Mouse (Mus musculus): ENCODE data around the gene Mical2. TPM values are rescaled to one million over a fixed set of nuclear protein-coding genes. Genes with fewer than 3 reads are reported as not detected.

Gene Mical2
- polyA plus RNA-seq, 1 experiment, result 173 TPM

- WGBS, result 46% methylated on average over 10 of the region's 10 CpGs
- no peak overlapping the region for H3K4me3 ChIP-seq (replicated peaks; ENCODE audit: insufficient read depth, low read depth, low read length)
- peak overlapping the region; percentile 67 for H3K27ac ChIP-seq (ENCODE audit: insufficient read depth, low read length)
- peaks cover 52% of the 10 kb centered on the region for H3K4me1 ChIP-seq (ENCODE audit: control insufficient read depth, insufficient read depth, low read length)
- no peak for TF ChIP-seq CTCF (IDR thresholded peaks at IDR 0.05; ENCODE audit: borderline replicate concordance, insufficient read depth, low read depth, low read length)
- no peak for TF ChIP-seq POLR2A (IDR thresholded peaks at IDR 0.05; ENCODE audit: borderline replicate concordance, insufficient read depth, low read length)
- peak; percentile 33 to 56 for DNase-seq
- H3K27me3 ChIP-seq (ENCODE audit: control insufficient read depth, insufficient read depth, low read length), result no peaks in the 10 kb centered on the region
Measured at GRCm38 (mm10) chr7:112299521-112300096, 74.0 kb downstream of the Mical2 start.

DNA sequence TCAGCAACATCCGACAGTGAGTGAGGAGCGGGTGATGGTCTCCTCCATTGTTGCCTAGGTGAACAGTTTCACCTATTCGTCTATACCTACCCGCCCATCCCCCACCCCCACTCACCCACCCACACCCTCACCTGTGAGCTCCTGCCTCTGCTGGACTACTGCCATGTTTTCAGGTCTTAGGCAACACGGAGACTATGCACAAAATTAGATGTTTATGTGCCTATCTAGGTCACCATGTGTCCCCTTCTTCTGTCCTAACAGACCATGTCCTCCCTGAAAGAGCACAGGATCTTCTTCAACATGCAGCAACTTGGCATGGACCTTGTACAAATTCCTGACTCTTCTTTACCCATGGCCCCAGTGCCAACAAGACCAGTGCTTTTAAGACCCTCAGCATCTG lies 74.5 kb downstream of the Mical2 start:
- 54% methylated on average over 5 of the region's 5 CpGs for WGBS
- Histone ChIP-seq H3K4me1 (ENCODE audit: control insufficient read depth, insufficient read depth, low read length) (peaks cover 55% of the 10 kb centered on the region), H3K27me3 (ENCODE audit: control insufficient read depth, insufficient read depth, low read length) (no peaks in the 10 kb centered on the region), H3K27ac (ENCODE audit: insufficient read depth, low read length) (peak overlapping the region; percentile 95), H3K4me3 (replicated peaks; ENCODE audit: insufficient read depth, low read depth, low read length) (no peak overlapping the region)
- TF ChIP-seq CTCF (IDR thresholded peaks at IDR 0.05; ENCODE audit: borderline replicate concordance, insufficient read depth, low read depth, low read length) (no peak), POLR2A (IDR thresholded peaks at IDR 0.05; ENCODE audit: borderline replicate concordance, insufficient read depth, low read length) (no peak)
- peak; percentile 54 to 82 for DNase-seq

GRCm38 (mm10) chr7:112301052-112301451 lies 75.4 kb downstream of the Mical2 start:
- DNase-seq, result no peak
- no peak for TF ChIP-seq POLR2A (IDR thresholded peaks at IDR 0.05; ENCODE audit: borderline replicate concordance, insufficient read depth, low read length)
- peak; percentile 22; the same call in 1 of the 2 replicates for TF ChIP-seq CTCF (IDR thresholded peaks at IDR 0.05; ENCODE audit: borderline replicate concordance, insufficient read depth, low read depth, low read length)
- Histone ChIP-seq H3K4me1 (ENCODE audit: control insufficient read depth, insufficient read depth, low read length) (peaks cover 54% of the 10 kb centered on the region), H3K4me3 (replicated peaks; ENCODE audit: insufficient read depth, low read depth, low read length) (no peak overlapping the region), H3K27ac (ENCODE audit: insufficient read depth, low read length) (no peak overlapping the region; the same call in 1 of the 2 replicates), H3K27me3 (ENCODE audit: control insufficient read depth, insufficient read depth, low read length) (no peaks in the 10 kb centered on the region)

DNA sequence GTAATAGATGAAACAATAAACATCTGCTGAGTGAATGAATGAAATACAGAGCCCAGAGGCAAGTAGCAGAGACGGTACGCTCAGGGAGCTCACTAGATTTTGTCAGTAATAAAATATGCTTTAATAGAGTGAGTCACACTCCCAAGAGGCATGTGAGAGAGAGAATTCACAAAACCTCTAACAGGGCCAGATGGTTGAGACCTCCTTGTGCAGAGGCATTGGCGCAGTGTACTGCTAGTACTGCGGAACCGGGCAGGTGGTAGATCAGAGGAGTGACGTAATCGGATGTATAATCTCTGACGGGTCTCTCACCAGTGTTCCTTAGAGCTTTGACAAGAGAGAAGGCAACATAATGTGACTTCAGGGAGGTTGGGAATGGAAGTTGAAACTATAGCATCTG lies 78.7 kb downstream of the Mical2 start:
- Histone ChIP-seq H3K27ac (ENCODE audit: insufficient read depth, low read length) (peak overlapping the region; percentile 81), H3K4me1 (ENCODE audit: control insufficient read depth, insufficient read depth, low read length) (peaks cover 34% of the 10 kb centered on the region), H3K27me3 (ENCODE audit: control insufficient read depth, insufficient read depth, low read length) (no peaks in the 10 kb centered on the region), H3K4me3 (replicated peaks; ENCODE audit: insufficient read depth, low read depth, low read length) (no peak overlapping the region)
- TF ChIP-seq CTCF (IDR thresholded peaks at IDR 0.05; ENCODE audit: borderline replicate concordance, insufficient read depth, low read depth, low read length) (no peak), POLR2A (IDR thresholded peaks at IDR 0.05; ENCODE audit: borderline replicate concordance, insufficient read depth, low read length) (no peak)
- peak; percentile 70 to 86 for DNase-seq
- WGBS, result 9% methylated on average over 8 of the region's 8 CpGs

DNA sequence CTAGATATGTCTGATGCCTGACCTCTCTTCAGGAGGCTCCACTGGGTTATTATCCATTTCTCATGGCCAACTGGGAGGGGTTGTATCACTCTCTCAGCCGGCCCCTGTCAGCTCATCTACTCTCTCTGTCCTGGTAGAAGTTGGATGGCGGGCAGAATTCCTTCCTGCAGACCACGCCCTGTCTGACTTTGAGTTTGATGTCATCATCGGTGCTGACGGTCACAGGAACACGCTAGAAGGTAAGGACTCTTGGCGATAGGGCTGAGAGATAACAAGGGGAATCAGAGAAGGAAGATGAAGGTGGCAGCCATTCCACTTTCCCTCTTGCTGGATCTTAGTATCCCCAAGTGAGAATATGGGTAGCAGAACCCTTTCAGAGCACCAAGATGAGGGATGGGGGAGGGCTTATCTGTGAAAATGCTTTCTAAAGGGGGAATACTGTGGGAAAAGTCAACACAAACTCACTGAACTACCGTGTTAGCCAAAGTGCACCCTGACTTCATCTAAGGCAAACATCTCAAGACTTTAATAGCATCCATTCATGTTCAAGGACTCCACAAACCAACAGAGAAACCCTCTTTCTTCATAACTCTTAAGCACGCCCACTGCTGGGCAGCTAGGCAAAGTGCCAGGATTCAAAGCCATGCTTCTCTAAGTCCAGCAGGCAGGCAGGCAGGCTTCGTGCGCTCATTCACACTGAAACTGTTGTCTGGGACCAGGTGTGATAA lies 83.8 kb downstream of the Mical2 start:
- no peak for TF ChIP-seq POLR2A (IDR thresholded peaks at IDR 0.05; ENCODE audit: borderline replicate concordance, insufficient read depth, low read length)
- TF ChIP-seq CTCF (IDR thresholded peaks at IDR 0.05; ENCODE audit: borderline replicate concordance, insufficient read depth, low read depth, low read length), result no peak
- H3K4me3 ChIP-seq (replicated peaks; ENCODE audit: insufficient read depth, low read depth, low read length), result no peak overlapping the region
- H3K27me3 ChIP-seq (ENCODE audit: control insufficient read depth, insufficient read depth, low read length), result no peaks in the 10 kb centered on the region
- 72% methylated on average over 11 of the region's 11 CpGs for WGBS
- H3K27ac ChIP-seq (ENCODE audit: insufficient read depth, low read length), result no peak overlapping the region
- H3K4me1 ChIP-seq (ENCODE audit: control insufficient read depth, insufficient read depth, low read length), result peaks cover 25% of the 10 kb centered on the region
- no peak for DNase-seq

GRCm38 (mm10) chr7:112310017-112310360 lies 84.3 kb downstream of the Mical2 start:
- H3K4me1 ChIP-seq (ENCODE audit: control insufficient read depth, insufficient read depth, low read length), result peaks cover 21% of the 10 kb centered on the region
- no peak overlapping the region for H3K27ac ChIP-seq (ENCODE audit: insufficient read depth, low read length)
- no peaks in the 10 kb centered on the region for H3K27me3 ChIP-seq (ENCODE audit: control insufficient read depth, insufficient read depth, low read length)
- 50% methylated on average over 4 of the region's 4 CpGs for WGBS
- no peak overlapping the region for H3K4me3 ChIP-seq (replicated peaks; ENCODE audit: insufficient read depth, low read depth, low read length)
- no peak for TF ChIP-seq CTCF (IDR thresholded peaks at IDR 0.05; ENCODE audit: borderline replicate concordance, insufficient read depth, low read depth, low read length)
- no peak for TF ChIP-seq POLR2A (IDR thresholded peaks at IDR 0.05; ENCODE audit: borderline replicate concordance, insufficient read depth, low read length)
- no peak for DNase-seq

DNA sequence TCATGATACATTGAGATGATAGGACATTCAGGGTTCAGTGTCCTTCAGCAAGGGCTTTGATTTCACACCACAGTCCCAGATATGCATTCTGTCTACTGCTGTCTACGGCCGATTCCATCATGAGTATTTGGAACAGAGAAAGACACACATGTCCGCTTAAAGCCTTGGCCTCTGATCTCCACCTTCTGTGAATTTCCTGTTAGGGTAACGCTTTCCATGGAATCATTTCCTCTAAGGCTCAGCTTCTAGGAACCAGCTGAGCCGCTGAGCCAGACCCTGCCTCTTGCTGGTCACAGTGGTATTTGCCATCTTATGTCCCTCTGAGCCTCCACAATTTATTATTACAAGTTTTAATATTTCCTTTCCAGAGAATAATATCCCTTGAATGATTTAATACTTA lies 87.6 kb downstream of the Mical2 start:
- no peaks in the 10 kb centered on the region for H3K27me3 ChIP-seq (ENCODE audit: control insufficient read depth, insufficient read depth, low read length)

GRCm38 (mm10) chr7:112313670-112314069 lies 88.0 kb downstream of the Mical2 start:
- DNase-seq, result no peak
- Histone ChIP-seq H3K4me1 (ENCODE audit: control insufficient read depth, insufficient read depth, low read length) (peaks cover 28% of the 10 kb centered on the region), H3K27me3 (ENCODE audit: control insufficient read depth, insufficient read depth, low read length) (no peaks in the 10 kb centered on the region), H3K27ac (ENCODE audit: insufficient read depth, low read length) (no peak overlapping the region), H3K4me3 (replicated peaks; ENCODE audit: insufficient read depth, low read depth, low read length) (no peak overlapping the region)
- no peak for TF ChIP-seq CTCF (IDR thresholded peaks at IDR 0.05; ENCODE audit: borderline replicate concordance, insufficient read depth, low read depth, low read length)
- TF ChIP-seq POLR2A (IDR thresholded peaks at IDR 0.05; ENCODE audit: borderline replicate concordance, insufficient read depth, low read length), result no peak
- 55% methylated on average over 5 of the region's 5 CpGs for WGBS

More for the DNA sequence above, 87.6 kb downstream of the Mical2 start:
- TF ChIP-seq CTCF (IDR thresholded peaks at IDR 0.05; ENCODE audit: borderline replicate concordance, insufficient read depth, low read depth, low read length) (no peak), POLR2A (IDR thresholded peaks at IDR 0.05; ENCODE audit: borderline replicate concordance, insufficient read depth, low read length) (no peak)
- Histone ChIP-seq H3K27ac (ENCODE audit: insufficient read depth, low read length) (no peak overlapping the region), H3K4me3 (replicated peaks; ENCODE audit: insufficient read depth, low read depth, low read length) (no peak overlapping the region), H3K4me1 (ENCODE audit: control insufficient read depth, insufficient read depth, low read length) (peaks cover 25% of the 10 kb centered on the region)
- WGBS, result 57% methylated on average over 5 of the region's 5 CpGs
- DNase-seq, result no peak
